Mouse (Mus musculus) limb, embryonic 13.5 days (tissue): ENCODE results near the gene Il17ra. TPM values are rescaled to one million over a fixed set of nuclear protein-coding genes. Genes with fewer than 3 reads are reported as not detected.

ENCODE experiments used
- ATAC-seq: fragments of 200-750 bp; cut with Nextera tagmentation; 2 replicates; pipeline ENCODE4 v1.8.0; 2017; ENCODE audit warnings: low read depth, moderate number of reproducible peaks, moderate TSS enrichment; ENCODE audit not compliant: low FRiP score
- H3K27ac ChIP-seq: fragments of 300-500 bp; sonication (generic); 2 replicates; pipeline ENCODE4 v1.5.1; 2015; ENCODE audit warnings: inconsistent platforms, mild to moderate bottlenecking, moderate library complexity
- H3K27me3 ChIP-seq: fragments of 300-500 bp; sonication (generic); 2 replicates; pipeline ENCODE4 v1.6.1; 2015; ENCODE audit warnings: mild to moderate bottlenecking, inconsistent platforms
- H3K36me3 ChIP-seq: fragments of 300-500 bp; sonication (generic); 2 replicates; pipeline ENCODE4 v1.6.1; 2015; ENCODE audit warnings: inconsistent platforms, mild to moderate bottlenecking, moderate library complexity
- H3K4me1 ChIP-seq: fragments of 300-500 bp; sonication (generic); 2 replicates; pipeline ENCODE4 v1.6.1; 2015; ENCODE audit warnings: inconsistent platforms
- H3K4me2 ChIP-seq: fragments of 300-500 bp; sonication (generic); replicated peaks from 2 replicates; pipeline ENCODE4 v1.6.1; 2015; ENCODE audit warnings: inconsistent platforms, mild to moderate bottlenecking, moderate library complexity
- H3K4me3 ChIP-seq: fragments of 300-500 bp; sonication (generic); 2 replicates; pipeline ENCODE4 v1.5.1; 2015; ENCODE audit warnings: moderate library complexity, mild to moderate bottlenecking, inconsistent platforms
- H3K9ac ChIP-seq: fragments of 300-500 bp; sonication (generic); 2 replicates; pipeline ENCODE4 v1.6.1; 2015; ENCODE audit warnings: mild to moderate bottlenecking, inconsistent platforms
- H3K9me3 ChIP-seq: fragments of 300-500 bp; sonication (generic); 2 replicates; pipeline ENCODE4 v1.6.1; 2016; ENCODE audit warnings: inconsistent platforms
- WGBS: fragments of 180-500 bp; shearing (Covaris S2); methylation state at CpG from one replicate; pipeline ENCODE4 v1.1.7; 2015; 5-methylcytosine and 5-hydroxymethylcytosine counted together
- polyA plus RNA-seq: library from polyadenylated mRNA; unstranded; fragments of >200 nt; fragmentation: Nextera tagmentation; extraction: Ambion mirVana; gene quantifications from 2 replicates; pipeline ENCODE4 v1.2.1, GENCODE M21; 2015

Il17ra gene
- polyA plus RNA-seq, 1 experiment from 2014 or later = 5.4 TPM

DNA sequence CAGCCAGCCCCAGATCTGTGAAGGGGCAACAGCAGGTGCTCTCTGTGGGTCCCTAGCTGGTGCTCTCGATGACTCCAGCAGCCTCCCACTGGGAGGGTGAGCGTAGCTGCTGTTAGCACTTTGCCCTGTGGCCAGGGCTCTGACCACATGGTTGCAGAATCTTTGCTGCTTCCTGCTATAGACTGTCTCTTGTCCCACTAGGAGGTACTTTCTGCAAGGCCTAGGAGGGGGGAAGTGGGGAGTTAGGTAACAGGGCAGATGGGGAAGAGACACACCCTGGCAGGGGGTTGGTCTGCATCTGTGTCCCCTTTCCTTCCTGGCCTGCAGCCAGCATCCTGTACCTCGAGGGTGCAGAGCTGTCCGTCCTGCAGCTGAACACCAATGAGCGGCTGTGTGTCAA, 10.4 kb downstream of the Il17ra start:
- Histone ChIP-seq H3K4me3 (no peak overlapping the region), H3K27me3 (no peaks in the 10 kb centered on the region), H3K9ac (no peak overlapping the region), H3K36me3 (no peaks in the 10 kb centered on the region), H3K27ac (no peak overlapping the region), H3K4me2 (no peak overlapping the region), H3K9me3 (no peaks in the 10 kb centered on the region), H3K4me1 (peaks cover 25% of the 10 kb centered on the region)
- WGBS = 42% methylated on average over 5 of the region's 5 CpGs
- 0 out of 2 replicates have a peak, but pooled peaks have one; percentile 41 for ATAC-seq

DNA sequence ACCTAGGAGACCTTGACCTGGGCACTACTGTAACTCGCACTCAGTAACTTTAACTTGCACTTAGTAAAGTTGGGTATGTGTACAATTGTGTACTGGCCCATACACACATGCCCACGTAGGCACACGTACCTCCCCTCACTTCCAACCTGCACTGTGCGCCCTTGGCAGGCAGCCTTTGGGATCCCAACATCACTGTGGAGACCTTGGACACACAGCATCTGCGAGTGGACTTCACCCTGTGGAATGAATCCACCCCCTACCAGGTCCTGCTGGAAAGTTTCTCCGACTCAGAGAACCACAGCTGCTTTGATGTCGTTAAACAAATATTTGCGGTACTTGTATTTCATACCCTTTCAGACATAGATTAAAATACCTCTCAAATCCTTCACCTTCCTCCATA, 12.2 kb downstream of the Il17ra start:
- Histone ChIP-seq H3K27me3 (no peaks in the 10 kb centered on the region), H3K9ac (no peak overlapping the region), H3K4me1 (peaks cover 25% of the 10 kb centered on the region), H3K36me3 (0 out of 2 replicates have a peak, but pooled peaks cover under 1% of the 10 kb centered on the region), H3K4me2 (no peak overlapping the region), H3K27ac (no peak overlapping the region), H3K9me3 (no peaks in the 10 kb centered on the region), H3K4me3 (no peak overlapping the region)
- no peak; the same call in 1 of the 2 replicates for ATAC-seq
- 63% methylated on average over 8 of the region's 8 CpGs for WGBS

DNA sequence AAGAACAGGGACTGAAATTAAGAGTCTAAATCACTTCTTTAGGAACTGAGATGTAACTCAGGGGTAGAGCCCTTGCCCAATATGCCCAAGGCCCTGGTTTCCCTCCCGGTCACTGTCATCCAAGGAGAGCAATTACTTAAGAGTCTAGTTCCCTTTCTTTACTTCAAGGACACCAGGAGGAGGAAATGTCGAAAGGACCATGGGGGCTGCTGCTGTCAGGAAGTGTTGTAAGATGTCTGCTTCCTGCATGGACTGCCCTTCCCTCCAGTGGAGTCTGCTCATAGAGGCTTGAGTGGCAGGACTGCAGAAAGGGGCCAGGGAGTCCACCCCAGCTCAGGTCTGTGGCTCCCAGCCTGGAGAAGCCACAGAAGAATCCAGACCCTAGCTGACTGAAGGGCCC, 16.3 kb downstream of the Il17ra start:
- no peak overlapping the region for H3K4me2 ChIP-seq
- H3K27me3 ChIP-seq = no peaks in the 10 kb centered on the region
- H3K9me3 ChIP-seq = no peaks in the 10 kb centered on the region
- H3K9ac ChIP-seq = no peak overlapping the region
- peaks cover 13% of the 10 kb centered on the region for H3K4me1 ChIP-seq
- H3K27ac ChIP-seq = no peak overlapping the region
- no peak for ATAC-seq
- no peak overlapping the region for H3K4me3 ChIP-seq
- 75% methylated on average over 2 of the region's 2 CpGs for WGBS
- peaks cover 16% of the 10 kb centered on the region for H3K36me3 ChIP-seq

DNA sequence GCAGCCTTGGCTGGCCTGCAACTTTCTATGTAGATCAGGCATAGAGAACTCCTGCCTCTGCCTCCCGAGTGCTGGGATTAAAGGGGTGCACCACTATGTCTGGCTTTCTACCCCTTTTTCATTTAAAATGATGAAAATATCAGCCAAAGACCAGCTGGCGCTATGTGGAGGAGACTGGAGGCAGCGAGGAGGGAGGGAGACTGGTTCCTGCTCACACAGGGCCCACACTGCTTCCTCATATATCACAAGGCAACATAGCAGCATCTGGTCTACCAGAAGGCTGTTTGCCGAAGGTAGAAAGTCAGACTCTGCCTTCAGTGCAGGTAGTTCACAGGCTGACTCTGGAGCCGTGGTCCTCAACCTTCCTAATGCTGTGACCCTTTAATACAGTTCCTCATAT, 17.3 kb downstream of the Il17ra start:
- no peak overlapping the region for H3K9ac ChIP-seq
- no peaks in the 10 kb centered on the region for H3K9me3 ChIP-seq
- no peak overlapping the region for H3K4me2 ChIP-seq
- H3K4me3 ChIP-seq = no peak overlapping the region
- no peak for ATAC-seq
- peaks cover 16% of the 10 kb centered on the region for H3K36me3 ChIP-seq
- peaks cover 10% of the 10 kb centered on the region for H3K4me1 ChIP-seq
- 86% methylated on average over 5 of the region's 5 CpGs for WGBS
- no peak overlapping the region for H3K27ac ChIP-seq
- no peaks in the 10 kb centered on the region for H3K27me3 ChIP-seq

DNA sequence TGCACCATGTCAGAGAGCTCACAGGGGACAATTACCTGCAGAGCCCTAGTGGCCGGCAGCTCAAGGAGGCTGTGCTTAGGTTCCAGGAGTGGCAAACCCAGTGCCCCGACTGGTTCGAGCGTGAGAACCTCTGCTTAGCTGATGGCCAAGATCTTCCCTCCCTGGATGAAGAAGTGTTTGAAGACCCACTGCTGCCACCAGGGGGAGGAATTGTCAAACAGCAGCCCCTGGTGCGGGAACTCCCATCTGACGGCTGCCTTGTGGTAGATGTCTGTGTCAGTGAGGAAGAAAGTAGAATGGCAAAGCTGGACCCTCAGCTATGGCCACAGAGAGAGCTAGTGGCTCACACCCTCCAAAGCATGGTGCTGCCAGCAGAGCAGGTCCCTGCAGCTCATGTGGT, 18.5 kb downstream of the Il17ra start:
- WGBS = 88% methylated on average over 6 of the region's 6 CpGs
- ATAC-seq = no peak
- H3K4me2 ChIP-seq = no peak overlapping the region
- no peak overlapping the region for H3K4me3 ChIP-seq
- H3K36me3 ChIP-seq = peaks cover 16% of the 10 kb centered on the region
- no peak overlapping the region for H3K27ac ChIP-seq
- H3K9me3 ChIP-seq = no peaks in the 10 kb centered on the region
- H3K9ac ChIP-seq = no peak overlapping the region
- H3K27me3 ChIP-seq = no peaks in the 10 kb centered on the region; the same call in 1 of the 2 replicates
- H3K4me1 ChIP-seq = peaks cover 7% of the 10 kb centered on the region; the same call in 1 of the 2 replicates

DNA sequence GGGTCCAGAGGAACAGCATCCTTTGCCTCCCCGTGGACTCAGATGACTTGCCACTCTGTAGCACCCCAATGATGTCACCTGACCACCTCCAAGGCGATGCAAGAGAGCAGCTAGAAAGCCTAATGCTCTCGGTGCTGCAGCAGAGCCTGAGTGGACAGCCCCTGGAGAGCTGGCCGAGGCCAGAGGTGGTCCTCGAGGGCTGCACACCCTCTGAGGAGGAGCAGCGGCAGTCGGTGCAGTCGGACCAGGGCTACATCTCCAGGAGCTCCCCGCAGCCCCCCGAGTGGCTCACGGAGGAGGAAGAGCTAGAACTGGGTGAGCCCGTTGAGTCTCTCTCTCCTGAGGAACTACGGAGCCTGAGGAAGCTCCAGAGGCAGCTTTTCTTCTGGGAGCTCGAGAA, 19.0 kb downstream of the Il17ra start:
- no peak for ATAC-seq
- Histone ChIP-seq H3K4me2 (no peak overlapping the region), H3K9ac (no peak overlapping the region), H3K4me1 (peaks cover 7% of the 10 kb centered on the region; the same call in 1 of the 2 replicates), H3K27ac (no peak overlapping the region), H3K36me3 (peaks cover 16% of the 10 kb centered on the region), H3K4me3 (no peak overlapping the region), H3K27me3 (no peaks in the 10 kb centered on the region; the same call in 1 of the 2 replicates), H3K9me3 (no peaks in the 10 kb centered on the region)
- 94% methylated on average over 14 of the region's 14 CpGs for WGBS

DNA sequence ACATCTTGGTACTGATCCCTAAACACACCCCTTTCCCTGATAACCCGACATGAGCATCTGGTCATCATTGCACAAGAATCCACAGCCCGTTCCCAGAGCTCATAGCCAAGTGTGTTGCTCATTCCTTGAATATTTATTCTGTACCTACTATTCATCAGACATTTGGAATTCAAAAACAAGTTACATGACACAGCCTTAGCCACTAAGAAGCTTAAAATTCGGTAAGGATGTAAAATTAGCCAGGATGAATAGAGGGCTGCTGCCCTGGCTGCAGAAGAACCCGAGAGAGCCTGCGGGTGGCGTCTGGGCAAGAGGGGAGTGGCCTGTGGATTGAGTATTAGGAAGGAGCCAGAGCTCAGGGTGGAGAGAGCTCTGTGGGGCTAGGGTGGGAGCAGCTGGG, 19.7 kb downstream of the Il17ra start:
- H3K4me2 ChIP-seq = no peak overlapping the region
- WGBS = 43% methylated on average over 6 of the region's 6 CpGs

DNA sequence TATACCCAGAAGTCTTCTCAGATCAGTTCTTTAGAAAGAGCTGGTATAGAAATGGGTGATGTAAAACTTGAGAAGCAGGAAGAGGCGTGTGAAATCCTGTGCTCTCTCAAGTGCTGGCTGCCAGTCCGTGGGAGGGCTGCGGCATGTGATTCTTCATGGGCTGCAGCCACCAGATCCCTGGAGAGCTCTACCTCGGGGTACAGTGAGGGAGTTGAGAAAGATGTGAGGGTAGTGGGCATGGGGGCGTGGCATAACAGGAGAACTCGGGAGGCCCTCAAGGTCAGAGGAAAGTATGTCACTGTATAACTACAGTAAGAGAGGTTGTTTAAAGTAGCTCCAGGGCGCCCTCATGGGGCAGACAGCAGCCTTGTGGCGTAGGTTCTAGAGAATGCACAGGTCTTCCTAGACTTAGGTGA, 20.2 kb downstream of the Il17ra start:
- 37% methylated on average over 8 of the region's 8 CpGs for WGBS
- H3K4me3 ChIP-seq = no peak overlapping the region
- ATAC-seq = no peak
- no peaks in the 10 kb centered on the region for H3K9me3 ChIP-seq
- no peak overlapping the region for H3K9ac ChIP-seq
- no peak overlapping the region for H3K4me2 ChIP-seq
- H3K27ac ChIP-seq = no peak overlapping the region
- H3K27me3 ChIP-seq = no peaks in the 10 kb centered on the region; the same call in 1 of the 2 replicates
- H3K36me3 ChIP-seq = peaks cover 16% of the 10 kb centered on the region
- H3K4me1 ChIP-seq = peaks cover 7% of the 10 kb centered on the region; the same call in 1 of the 2 replicates

More for the DNA sequence above, 19.7 kb downstream of the Il17ra start:
- Histone ChIP-seq H3K36me3 (peaks cover 16% of the 10 kb centered on the region), H3K9ac (no peak overlapping the region), H3K4me3 (no peak overlapping the region), H3K4me1 (peaks cover 7% of the 10 kb centered on the region; the same call in 1 of the 2 replicates), H3K9me3 (no peaks in the 10 kb centered on the region), H3K27ac (no peak overlapping the region), H3K27me3 (no peaks in the 10 kb centered on the region; the same call in 1 of the 2 replicates)
- no peak for ATAC-seq

DNA sequence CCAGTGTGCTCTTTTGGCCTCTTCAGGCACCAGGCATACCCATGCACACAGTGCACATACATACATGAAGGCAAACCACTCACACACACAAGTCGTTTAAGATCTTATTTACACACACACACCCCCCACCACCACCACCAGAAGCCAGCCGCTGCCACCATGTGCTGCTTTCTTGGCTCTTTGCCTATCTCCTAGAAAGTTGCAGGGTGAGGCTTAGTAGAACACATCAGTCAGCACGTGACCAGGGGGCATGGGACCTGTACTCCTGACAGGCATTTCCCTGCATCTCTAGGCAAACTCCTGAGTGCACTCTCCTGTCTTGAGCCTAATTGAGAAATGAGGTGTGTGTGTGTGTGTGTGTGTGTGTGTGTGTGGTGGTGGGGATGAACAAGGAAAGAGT, 22.0 kb downstream of the Il17ra start:
- ATAC-seq = no peak
- Histone ChIP-seq H3K9me3 (no peaks in the 10 kb centered on the region), H3K9ac (no peak overlapping the region), H3K27me3 (peaks cover 3% of the 10 kb centered on the region; the same call in 1 of the 2 replicates), H3K36me3 (peaks cover 16% of the 10 kb centered on the region), H3K4me3 (no peak overlapping the region), H3K4me2 (no peak overlapping the region), H3K4me1 (peaks cover 7% of the 10 kb centered on the region; the same call in 1 of the 2 replicates), H3K27ac (no peak overlapping the region)
- 75% methylated on average over 3 of the region's 3 CpGs for WGBS

DNA sequence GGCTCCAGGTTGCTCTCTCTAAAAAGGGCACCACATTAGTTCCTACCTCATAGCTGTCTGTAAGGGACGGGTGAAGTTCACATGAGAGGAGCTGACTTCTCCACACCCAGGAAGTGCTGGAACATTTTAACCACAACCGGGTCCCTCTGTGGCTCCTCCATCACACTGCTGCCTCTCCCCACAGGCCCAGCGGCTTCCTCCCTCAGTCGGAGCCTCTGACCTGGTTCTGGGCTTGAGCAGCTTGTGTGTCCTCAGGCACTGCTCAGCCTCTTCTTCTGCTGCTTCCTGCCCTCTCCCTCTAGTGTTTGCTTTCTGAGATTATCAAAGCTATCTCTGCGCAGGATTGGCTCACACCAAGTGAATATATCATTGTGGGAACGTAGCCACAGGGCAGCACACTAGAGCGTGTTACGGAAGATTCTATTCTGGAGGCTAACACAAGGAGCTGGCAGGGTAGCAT, 23.0 kb downstream of the Il17ra start:
- Histone ChIP-seq H3K4me1 (peaks cover 7% of the 10 kb centered on the region; the same call in 1 of the 2 replicates), H3K4me2 (no peak overlapping the region), H3K27me3 (peaks cover 14% of the 10 kb centered on the region), H3K9me3 (no peaks in the 10 kb centered on the region), H3K27ac (no peak overlapping the region), H3K36me3 (peaks cover 10% of the 10 kb centered on the region), H3K9ac (no peak overlapping the region), H3K4me3 (no peak overlapping the region)
- 65% methylated on average over 8 of the region's 8 CpGs for WGBS
- no peak for ATAC-seq

DNA sequence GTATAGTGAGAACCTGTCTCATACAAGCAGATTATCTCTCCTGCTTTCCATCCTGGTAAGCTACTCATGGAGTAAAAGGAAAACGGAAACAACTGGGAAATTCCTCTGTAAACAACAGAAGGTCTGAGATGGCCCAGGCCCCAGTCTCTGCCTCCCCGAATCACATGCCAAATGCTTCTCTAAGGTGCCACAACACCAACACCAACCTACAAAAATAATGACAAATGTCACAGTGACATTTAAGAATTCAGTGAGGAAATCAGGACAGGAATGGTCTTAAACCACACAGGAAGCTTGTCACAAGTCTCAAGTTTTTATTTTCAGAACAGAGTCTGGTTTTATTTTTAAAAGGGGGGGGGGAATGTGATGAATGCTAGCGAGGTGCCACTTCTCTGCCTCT, 25.6 kb downstream of the Il17ra start:
- WGBS = 62% methylated on average over 3 of the region's 3 CpGs
- Histone ChIP-seq H3K4me2 (no peak overlapping the region), H3K9ac (no peak overlapping the region), H3K27me3 (peaks cover 38% of the 10 kb centered on the region), H3K36me3 (no peaks in the 10 kb centered on the region), H3K9me3 (no peaks in the 10 kb centered on the region), H3K4me1 (peaks cover 15% of the 10 kb centered on the region), H3K4me3 (no peak overlapping the region), H3K27ac (no peak overlapping the region)
- ATAC-seq = no peak

DNA sequence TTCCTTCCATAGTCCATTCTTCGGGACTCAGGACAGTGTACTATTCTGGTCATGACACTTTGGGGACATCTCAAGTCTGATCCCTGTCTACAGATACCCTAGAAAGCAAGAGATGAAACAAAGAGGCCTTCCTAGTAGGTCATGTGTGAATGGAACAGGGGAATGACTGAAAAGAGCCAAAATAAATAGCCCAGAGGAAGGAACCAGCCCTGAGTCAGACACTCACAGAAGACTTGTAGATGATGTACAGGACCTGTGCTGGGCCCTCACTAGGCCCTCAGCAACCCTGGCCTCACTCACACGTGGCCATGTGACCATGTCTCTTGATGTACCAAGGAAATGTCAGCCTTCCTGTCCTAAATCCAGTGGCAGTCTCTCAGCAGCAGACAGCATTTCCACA, 26.4 kb downstream of the Il17ra start:
- peaks cover 43% of the 10 kb centered on the region for H3K27me3 ChIP-seq
- H3K4me3 ChIP-seq = no peak overlapping the region
- peaks cover 20% of the 10 kb centered on the region for H3K4me1 ChIP-seq
- H3K9me3 ChIP-seq = no peaks in the 10 kb centered on the region
- 63% methylated on average over 2 of the region's 2 CpGs for WGBS
- H3K9ac ChIP-seq = no peak overlapping the region
- H3K36me3 ChIP-seq = no peaks in the 10 kb centered on the region
- ATAC-seq = no peak
- H3K27ac ChIP-seq = no peak overlapping the region
- no peak overlapping the region for H3K4me2 ChIP-seq

DNA sequence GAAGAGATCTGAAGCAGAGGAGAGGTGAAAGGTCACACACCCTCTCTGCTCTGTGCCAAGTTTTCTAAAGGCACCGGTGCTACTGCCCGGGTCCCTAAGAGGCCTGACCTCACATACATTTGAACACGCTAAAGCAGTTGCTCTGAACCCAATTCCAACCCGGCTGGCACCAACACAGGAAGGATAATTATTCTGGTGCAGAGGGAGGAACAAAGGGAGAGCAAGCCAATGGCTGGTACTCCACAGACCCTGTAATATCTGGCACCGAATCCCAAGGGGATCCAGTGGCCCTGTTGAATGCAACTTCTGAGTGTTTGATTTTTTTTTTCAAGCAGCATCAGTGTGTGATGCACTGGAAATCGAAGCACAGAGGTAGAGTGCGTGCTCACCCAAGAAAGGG, 28.0 kb downstream of the Il17ra start:
- H3K27ac ChIP-seq = no peak overlapping the region
- WGBS = 58% methylated on average over 7 of the region's 7 CpGs

More for the DNA sequence above, 28.0 kb downstream of the Il17ra start:
- no peak overlapping the region for H3K4me2 ChIP-seq
- no peak for ATAC-seq
- peaks cover 22% of the 10 kb centered on the region for H3K4me1 ChIP-seq
- H3K9me3 ChIP-seq = no peaks in the 10 kb centered on the region
- no peak overlapping the region for H3K4me3 ChIP-seq
- peaks cover 50% of the 10 kb centered on the region for H3K27me3 ChIP-seq
- no peaks in the 10 kb centered on the region for H3K36me3 ChIP-seq
- no peak overlapping the region for H3K9ac ChIP-seq
